Mouse (Mus musculus): ENCODE data around the gene Cd44. TPM values are rescaled to one million over a fixed set of nuclear protein-coding genes. Genes with fewer than 3 reads are reported as not detected.

Cd44 gene
- polyA plus RNA-seq, 1 experiment from 2014 or later: 5.3 TPM

GRCm38 (mm10) chr2:102940158-102940557 is 38.7 kb upstream of the Cd44 start:
- no peaks in the 10 kb centered on the region for H3K36me3 ChIP-seq (ENCODE audit: insufficient read depth, low read length)
- no peak for ATAC-seq (ENCODE audit: low FRiP score, low TSS enrichment)
- 86% methylated on average over 8 of the region's 8 CpGs for WGBS

GRCm38 (mm10) chr2:102936886-102937285 is 35.4 kb upstream of the Cd44 start:
- H3K4me2 ChIP-seq (replicated peaks; ENCODE audit: low read depth, low read length): no peak overlapping the region
- H3K4me1 ChIP-seq (ENCODE audit: insufficient read depth, low read length): no peaks in the 10 kb centered on the region
- no peak overlapping the region for H3K4me3 ChIP-seq (ENCODE audit: low read length)
- WGBS: 29% methylated on average over 3 of the region's 3 CpGs
- H3K9ac ChIP-seq (replicated peaks; ENCODE audit: low read length): no peak overlapping the region
- no peaks in the 10 kb centered on the region for H3K9me3 ChIP-seq (ENCODE audit: low read length)
- peak; percentile 57 for ATAC-seq (ENCODE audit: low FRiP score, low TSS enrichment)
- no peak overlapping the region for H3K27ac ChIP-seq (ENCODE audit: low read length)
- no peaks in the 10 kb centered on the region for H3K36me3 ChIP-seq (ENCODE audit: insufficient read depth, low read length)
- no peaks in the 10 kb centered on the region for H3K27me3 ChIP-seq (ENCODE audit: insufficient read depth, low read length)

More at GRCm38 (mm10) chr2:102940158-102940557, 38.7 kb upstream of the Cd44 start:
- H3K9ac ChIP-seq (replicated peaks; ENCODE audit: low read length): no peak overlapping the region
- H3K27ac ChIP-seq (ENCODE audit: low read length): no peak overlapping the region
- 0 out of 2 replicates have a peak, but pooled peaks cover 3% of the 10 kb centered on the region for H3K27me3 ChIP-seq (ENCODE audit: insufficient read depth, low read length)
- H3K4me2 ChIP-seq (replicated peaks; ENCODE audit: low read depth, low read length): no peak overlapping the region
- no peaks in the 10 kb centered on the region for H3K9me3 ChIP-seq (ENCODE audit: low read length)
- no peak overlapping the region for H3K4me3 ChIP-seq (ENCODE audit: low read length)
- no peaks in the 10 kb centered on the region for H3K4me1 ChIP-seq (ENCODE audit: insufficient read depth, low read length)

- Histone ChIP-seq H3K36me3 (ENCODE audit: insufficient read depth, low read length) (no peaks in the 10 kb centered on the region), H3K9ac (replicated peaks; ENCODE audit: low read length) (no peak overlapping the region), H3K4me3 (ENCODE audit: low read length) (no peak overlapping the region), H3K4me2 (replicated peaks; ENCODE audit: low read depth, low read length) (no peak overlapping the region), H3K27me3 (ENCODE audit: insufficient read depth, low read length) (no peaks in the 10 kb centered on the region), H3K4me1 (ENCODE audit: insufficient read depth, low read length) (no peaks in the 10 kb centered on the region), H3K27ac (ENCODE audit: low read length) (no peak overlapping the region), H3K9me3 (ENCODE audit: low read length) (no peaks in the 10 kb centered on the region)
- 57% methylated on average over 3 of the region's 3 CpGs for WGBS
- ATAC-seq (ENCODE audit: low FRiP score, low TSS enrichment): no peak
Measured at GRCm38 (mm10) chr2:102934834-102935233, 33.4 kb upstream of the Cd44 start.

GRCm38 (mm10) chr2:102933787-102934186 is 32.3 kb upstream of the Cd44 start:
- ATAC-seq (ENCODE audit: low FRiP score, low TSS enrichment): no peak
- Histone ChIP-seq H3K9ac (replicated peaks; ENCODE audit: low read length) (no peak overlapping the region), H3K4me3 (ENCODE audit: low read length) (no peak overlapping the region), H3K36me3 (ENCODE audit: insufficient read depth, low read length) (no peaks in the 10 kb centered on the region), H3K9me3 (ENCODE audit: low read length) (no peaks in the 10 kb centered on the region), H3K27me3 (ENCODE audit: insufficient read depth, low read length) (no peaks in the 10 kb centered on the region), H3K27ac (ENCODE audit: low read length) (no peak overlapping the region), H3K4me1 (ENCODE audit: insufficient read depth, low read length) (no peaks in the 10 kb centered on the region), H3K4me2 (replicated peaks; ENCODE audit: low read depth, low read length) (no peak overlapping the region)

GRCm38 (mm10) chr2:102933142-102933541 is 31.7 kb upstream of the Cd44 start:
- H3K27me3 ChIP-seq (ENCODE audit: insufficient read depth, low read length): no peaks in the 10 kb centered on the region
- no peak overlapping the region for H3K4me2 ChIP-seq (replicated peaks; ENCODE audit: low read depth, low read length)
- H3K27ac ChIP-seq (ENCODE audit: low read length): no peak overlapping the region
- no peak overlapping the region for H3K4me3 ChIP-seq (ENCODE audit: low read length)
- H3K9ac ChIP-seq (replicated peaks; ENCODE audit: low read length): no peak overlapping the region
- no peaks in the 10 kb centered on the region for H3K36me3 ChIP-seq (ENCODE audit: insufficient read depth, low read length)
- no peaks in the 10 kb centered on the region for H3K9me3 ChIP-seq (ENCODE audit: low read length)
- WGBS: 57% methylated on average over 4 of the region's 4 CpGs
- no peaks in the 10 kb centered on the region for H3K4me1 ChIP-seq (ENCODE audit: insufficient read depth, low read length)
- ATAC-seq (ENCODE audit: low FRiP score, low TSS enrichment): no peak

- Histone ChIP-seq H3K4me2 (replicated peaks; ENCODE audit: low read depth, low read length) (no peak overlapping the region), H3K36me3 (ENCODE audit: insufficient read depth, low read length) (no peaks in the 10 kb centered on the region), H3K4me1 (ENCODE audit: insufficient read depth, low read length) (no peaks in the 10 kb centered on the region), H3K27ac (ENCODE audit: low read length) (no peak overlapping the region), H3K9ac (replicated peaks; ENCODE audit: low read length) (no peak overlapping the region), H3K27me3 (ENCODE audit: insufficient read depth, low read length) (no peaks in the 10 kb centered on the region), H3K9me3 (ENCODE audit: low read length) (no peaks in the 10 kb centered on the region), H3K4me3 (ENCODE audit: low read length) (no peak overlapping the region)
- WGBS: 10% methylated on average over 1 of the region's 1 CpGs
- ATAC-seq (ENCODE audit: low FRiP score, low TSS enrichment): no peak; the same call in 1 of the 2 replicates
Measured at GRCm38 (mm10) chr2:102932667-102933066, 31.2 kb upstream of the Cd44 start.

GRCm38 (mm10) chr2:102928211-102928610 is 26.7 kb upstream of the Cd44 start:
- Histone ChIP-seq H3K36me3 (ENCODE audit: insufficient read depth, low read length) (no peaks in the 10 kb centered on the region), H3K9me3 (ENCODE audit: low read length) (no peaks in the 10 kb centered on the region), H3K9ac (replicated peaks; ENCODE audit: low read length) (no peak overlapping the region), H3K27ac (ENCODE audit: low read length) (no peak overlapping the region), H3K4me3 (ENCODE audit: low read length) (no peak overlapping the region), H3K27me3 (ENCODE audit: insufficient read depth, low read length) (no peaks in the 10 kb centered on the region), H3K4me1 (ENCODE audit: insufficient read depth, low read length) (no peaks in the 10 kb centered on the region), H3K4me2 (replicated peaks; ENCODE audit: low read depth, low read length) (no peak overlapping the region)
- ATAC-seq (ENCODE audit: low FRiP score, low TSS enrichment): no peak

- H3K4me3 ChIP-seq (ENCODE audit: low read length): no peak overlapping the region
- no peak overlapping the region for H3K4me2 ChIP-seq (replicated peaks; ENCODE audit: low read depth, low read length)
- no peaks in the 10 kb centered on the region for H3K9me3 ChIP-seq (ENCODE audit: low read length)
- H3K36me3 ChIP-seq (ENCODE audit: insufficient read depth, low read length): no peaks in the 10 kb centered on the region
- no peaks in the 10 kb centered on the region for H3K27me3 ChIP-seq (ENCODE audit: insufficient read depth, low read length)
- WGBS: 88% methylated on average over 1 of the region's 1 CpGs
- no peak overlapping the region for H3K9ac ChIP-seq (replicated peaks; ENCODE audit: low read length)
- no peak overlapping the region for H3K27ac ChIP-seq (ENCODE audit: low read length)
- no peaks in the 10 kb centered on the region for H3K4me1 ChIP-seq (ENCODE audit: insufficient read depth, low read length)
- ATAC-seq (ENCODE audit: low FRiP score, low TSS enrichment): no peak
Measured at GRCm38 (mm10) chr2:102924480-102924879, 23.0 kb upstream of the Cd44 start.

- no peak overlapping the region for H3K4me3 ChIP-seq (ENCODE audit: low read length)
- no peaks in the 10 kb centered on the region for H3K9me3 ChIP-seq (ENCODE audit: low read length)
- ATAC-seq (ENCODE audit: low FRiP score, low TSS enrichment): no peak
- H3K36me3 ChIP-seq (ENCODE audit: insufficient read depth, low read length): no peaks in the 10 kb centered on the region
- no peak overlapping the region for H3K27ac ChIP-seq (ENCODE audit: low read length)
- no peaks in the 10 kb centered on the region for H3K4me1 ChIP-seq (ENCODE audit: insufficient read depth, low read length)
- H3K4me2 ChIP-seq (replicated peaks; ENCODE audit: low read depth, low read length): no peak overlapping the region
- no peaks in the 10 kb centered on the region for H3K27me3 ChIP-seq (ENCODE audit: insufficient read depth, low read length)
- 67% methylated on average over 3 of the region's 3 CpGs for WGBS
- no peak overlapping the region for H3K9ac ChIP-seq (replicated peaks; ENCODE audit: low read length)
Measured at GRCm38 (mm10) chr2:102923682-102924081, 22.2 kb upstream of the Cd44 start.

- Histone ChIP-seq H3K9me3 (ENCODE audit: low read length) (no peaks in the 10 kb centered on the region), H3K36me3 (ENCODE audit: insufficient read depth, low read length) (no peaks in the 10 kb centered on the region), H3K27me3 (ENCODE audit: insufficient read depth, low read length) (no peaks in the 10 kb centered on the region), H3K4me1 (ENCODE audit: insufficient read depth, low read length) (no peaks in the 10 kb centered on the region), H3K27ac (ENCODE audit: low read length) (no peak overlapping the region), H3K4me3 (ENCODE audit: low read length) (no peak overlapping the region), H3K4me2 (replicated peaks; ENCODE audit: low read depth, low read length) (no peak overlapping the region), H3K9ac (replicated peaks; ENCODE audit: low read length) (no peak overlapping the region)
- no peak for ATAC-seq (ENCODE audit: low FRiP score, low TSS enrichment)
- 86% methylated on average over 3 of the region's 3 CpGs for WGBS
Measured at GRCm38 (mm10) chr2:102922066-102922465, 20.6 kb upstream of the Cd44 start.

- H3K4me2 ChIP-seq (replicated peaks; ENCODE audit: low read depth, low read length): no peak overlapping the region
- H3K9me3 ChIP-seq (ENCODE audit: low read length): no peaks in the 10 kb centered on the region
- H3K4me1 ChIP-seq (ENCODE audit: insufficient read depth, low read length): no peaks in the 10 kb centered on the region
- no peak overlapping the region for H3K9ac ChIP-seq (replicated peaks; ENCODE audit: low read length)
- ATAC-seq (ENCODE audit: low FRiP score, low TSS enrichment): no peak
- 77% methylated on average over 1 of the region's 1 CpGs for WGBS
- H3K27me3 ChIP-seq (ENCODE audit: insufficient read depth, low read length): no peaks in the 10 kb centered on the region
- H3K4me3 ChIP-seq (ENCODE audit: low read length): no peak overlapping the region
- no peaks in the 10 kb centered on the region for H3K36me3 ChIP-seq (ENCODE audit: insufficient read depth, low read length)
- no peak overlapping the region for H3K27ac ChIP-seq (ENCODE audit: low read length)
Measured at GRCm38 (mm10) chr2:102918301-102918700, 16.8 kb upstream of the Cd44 start.

Measured in kidney, embryonic 16.5 days (tissue).